Mouse (Mus musculus): ENCODE measurements around the gene Rtl6. TPM values are rescaled to one million over a fixed set of nuclear protein-coding genes. Genes with fewer than 3 reads are reported as not detected.
A peak's percentile ranks its signal among the peaks of the same experiment; 100 is the strongest.

The Rtl6 gene
- total RNA-seq, 2 experiments from 2014 or later, result 6.0 to 6.9 TPM

DNA sequence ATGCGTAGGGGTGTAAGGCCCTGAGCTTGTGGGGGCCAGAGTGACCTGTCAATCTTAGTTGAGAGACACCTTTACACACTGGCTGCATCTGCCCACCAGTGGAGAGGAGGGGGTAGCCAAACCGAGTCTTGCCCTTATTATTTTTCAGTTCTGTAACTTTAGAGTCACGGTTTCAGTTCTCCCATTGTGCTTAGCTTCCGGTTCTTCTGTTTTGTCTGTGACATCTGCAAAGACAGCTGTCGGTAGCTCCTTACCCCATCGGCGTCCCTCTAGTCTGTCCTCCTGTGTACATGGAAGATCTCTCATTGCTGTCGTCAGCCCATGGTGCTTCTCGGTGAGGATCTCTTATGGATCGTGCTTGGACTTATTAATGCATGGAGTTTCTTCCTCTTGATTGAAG is 20.5 kb downstream of the Rtl6 start:
- peak in 1 of 2 experiments; percentile 20 for DNase-seq

DNA sequence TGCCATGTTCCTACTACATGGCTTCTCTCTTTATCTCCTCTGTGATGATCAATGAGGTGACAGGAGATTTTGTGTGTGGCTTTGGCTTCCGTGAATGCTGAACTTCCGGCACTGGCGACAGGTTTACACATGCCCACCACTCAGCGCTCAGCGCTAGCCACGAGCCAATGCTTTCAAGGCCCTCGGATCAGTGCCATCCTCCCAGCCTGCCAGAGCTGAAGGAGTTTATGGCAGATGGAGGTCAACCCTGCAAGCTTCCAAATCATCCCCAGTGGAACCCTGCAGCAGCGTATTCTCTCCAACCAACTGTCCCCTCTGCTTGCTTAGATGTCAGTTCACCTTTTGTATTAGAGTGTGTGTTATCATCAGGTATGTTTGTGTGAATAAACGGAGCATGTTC is 21.0 kb downstream of the Rtl6 start:
- DNase-seq, result no peak

DNA sequence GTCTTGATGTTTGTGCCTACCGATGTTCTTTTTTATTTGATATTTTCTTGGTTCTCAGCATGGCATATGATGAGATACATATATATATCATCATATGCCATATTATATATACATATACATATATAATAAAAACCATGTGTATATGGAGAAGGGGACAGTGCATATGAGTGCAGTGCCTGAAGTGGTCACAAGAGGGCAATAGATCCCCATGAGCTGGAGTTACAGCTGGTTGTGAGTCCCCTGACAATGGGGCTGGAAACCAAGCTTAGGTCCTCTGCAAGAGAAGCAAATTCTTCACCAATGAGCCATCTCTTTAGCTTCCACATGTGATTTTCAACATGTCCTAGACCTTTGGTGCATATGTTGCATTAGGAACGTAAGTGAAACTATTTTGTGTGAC is 21.7 kb downstream of the Rtl6 start:
- peak in 1 of 2 experiments; percentile 35 for DNase-seq

DNA sequence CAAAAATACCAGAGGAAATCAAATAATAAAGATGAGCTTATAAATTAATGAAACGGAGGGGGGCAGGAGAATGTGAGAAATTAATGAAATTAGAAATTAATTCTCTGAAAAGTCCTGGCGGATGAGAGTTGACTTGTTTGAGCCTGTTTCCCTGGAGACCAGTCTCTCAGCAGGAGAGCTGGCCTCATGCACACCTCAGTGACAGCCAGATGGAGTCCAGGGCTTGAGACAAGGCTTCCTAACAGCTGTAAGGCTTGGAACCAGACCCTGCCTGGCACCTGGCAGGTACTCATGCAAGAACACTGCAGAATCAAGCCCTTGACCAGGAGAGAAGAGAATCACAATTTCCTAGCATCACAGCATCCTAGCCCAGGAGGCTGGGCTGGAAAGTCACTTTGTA is 25.4 kb downstream of the Rtl6 start:
- DNase-seq, result no peak

DNA sequence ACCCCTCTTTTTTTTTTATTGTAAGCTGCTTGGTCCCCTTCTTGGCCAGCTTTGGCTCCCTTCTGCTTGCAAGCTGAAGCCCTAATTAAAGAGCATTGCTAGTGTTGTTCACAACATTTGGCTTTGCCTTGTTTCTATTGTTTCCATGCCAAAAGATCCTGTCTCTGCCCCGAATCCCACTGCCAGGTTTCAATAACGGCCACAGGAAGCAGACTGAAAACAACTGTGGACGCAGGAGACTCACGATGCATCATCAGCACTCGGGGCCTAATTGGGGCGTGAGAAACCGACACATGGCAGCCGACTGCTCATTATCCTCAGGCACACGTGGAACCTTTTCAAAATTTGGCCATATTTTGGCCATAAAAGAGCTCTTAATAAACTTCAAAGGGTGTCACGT is 26.1 kb downstream of the Rtl6 start:
- no peak for DNase-seq

DNA sequence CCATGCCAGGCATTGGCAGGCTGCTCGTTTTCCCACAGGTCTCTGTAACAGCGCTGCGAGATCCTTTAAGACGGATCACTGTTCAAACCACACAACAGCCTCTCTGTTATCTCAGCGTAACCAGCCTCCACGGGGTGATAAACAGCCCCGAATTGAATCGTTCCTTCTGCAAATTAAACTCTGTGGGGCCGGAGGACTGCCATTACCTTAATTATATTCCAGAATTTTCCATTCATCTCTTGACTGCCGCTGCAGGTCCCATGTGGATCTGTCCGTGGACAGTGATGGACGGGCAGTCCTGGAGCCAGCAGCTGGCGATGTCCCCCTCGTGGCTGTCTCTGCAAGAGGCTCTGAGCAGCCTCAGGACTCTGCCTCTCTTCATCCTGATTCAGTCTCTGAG is 30.7 kb downstream of the Rtl6 start:
- DNase-seq, result no peak

DNA sequence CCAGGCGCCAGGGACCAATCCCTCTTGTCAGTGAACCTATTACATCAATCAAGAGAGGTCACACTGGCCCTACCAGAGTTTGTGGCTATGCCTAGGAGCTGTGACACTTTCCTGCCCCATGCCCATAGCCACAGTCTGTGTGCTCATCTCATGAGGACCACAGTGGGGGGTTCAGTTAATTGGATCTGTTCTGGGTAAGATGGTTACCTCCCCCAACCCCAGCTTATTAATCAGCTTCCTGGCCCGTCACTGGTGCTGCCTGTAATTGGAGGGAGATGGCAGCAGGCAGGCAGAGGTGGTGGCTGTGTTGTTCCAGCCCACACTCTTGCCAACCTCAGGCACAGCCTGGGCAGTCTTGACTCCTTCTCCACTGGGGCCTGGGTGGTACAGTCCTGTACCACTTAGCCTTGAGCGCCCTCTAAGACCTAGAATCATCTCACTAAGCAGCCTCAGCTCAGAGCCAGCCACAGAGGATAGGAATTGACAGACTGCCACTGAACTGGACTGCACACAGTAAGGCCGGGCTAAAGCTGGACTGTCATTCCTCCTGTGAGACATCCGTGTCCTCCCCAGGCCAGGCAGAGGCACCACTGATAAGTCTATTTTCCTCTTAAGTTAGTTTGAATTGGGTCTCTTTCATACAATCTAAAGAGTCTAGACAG is 32.3 kb downstream of the Rtl6 start:
- DNase-seq, result no peak

DNA sequence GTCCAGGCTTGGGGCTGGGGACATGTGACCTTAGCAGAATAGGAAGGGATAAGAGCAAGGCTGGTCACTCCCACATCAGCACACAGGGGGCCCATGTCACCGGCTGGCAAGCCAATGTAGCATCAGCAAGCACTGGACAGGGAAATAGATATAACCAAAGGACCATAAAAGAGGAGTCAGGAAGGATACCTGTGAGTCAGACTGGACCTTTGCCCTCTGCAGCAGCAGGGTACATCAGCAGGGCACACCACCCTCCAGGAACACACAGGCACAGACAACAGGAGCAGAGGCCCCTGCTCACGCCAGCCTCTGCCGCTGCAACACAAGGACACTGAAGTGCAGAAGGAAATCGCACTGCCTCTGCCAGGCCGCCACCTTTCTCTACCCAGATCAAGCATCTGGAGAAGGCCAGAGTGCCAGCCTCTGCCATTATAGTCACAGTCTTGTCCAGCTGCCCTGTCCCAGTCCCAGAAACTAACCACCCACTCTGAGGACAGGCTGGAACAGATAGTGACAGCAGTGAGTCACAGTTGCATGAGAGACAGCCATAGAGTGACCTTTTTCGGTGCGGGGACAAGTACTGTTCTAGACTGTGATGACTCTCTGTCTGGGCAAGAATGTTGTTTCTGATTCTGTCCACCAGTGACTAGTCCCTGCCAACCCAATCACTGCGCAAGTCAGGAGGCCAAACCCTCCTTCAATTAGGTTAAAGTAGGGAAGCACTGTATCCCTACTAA is 34.5 kb downstream of the Rtl6 start:
- DNase-seq, result no peak

DNA sequence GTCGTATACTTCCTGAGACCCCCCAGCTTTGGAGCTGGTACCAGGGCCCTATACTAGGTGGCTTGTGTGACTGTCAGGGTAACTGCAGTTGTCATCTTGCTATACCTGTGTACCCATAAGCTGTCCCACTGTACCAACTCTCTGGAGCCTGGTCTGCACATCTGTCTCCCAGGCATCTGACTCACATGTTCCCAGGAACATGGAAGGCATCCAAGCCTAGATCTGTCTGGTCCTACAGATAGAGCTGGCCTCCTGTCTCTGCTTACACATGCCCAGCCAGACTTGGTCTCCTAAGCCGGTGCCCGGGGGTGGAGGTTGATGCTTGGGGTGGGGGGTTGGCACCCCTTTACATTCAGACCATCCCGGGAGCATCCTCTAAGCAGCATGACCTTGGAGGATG is 36.1 kb downstream of the Rtl6 start:
- DNase-seq, result no peak

DNA sequence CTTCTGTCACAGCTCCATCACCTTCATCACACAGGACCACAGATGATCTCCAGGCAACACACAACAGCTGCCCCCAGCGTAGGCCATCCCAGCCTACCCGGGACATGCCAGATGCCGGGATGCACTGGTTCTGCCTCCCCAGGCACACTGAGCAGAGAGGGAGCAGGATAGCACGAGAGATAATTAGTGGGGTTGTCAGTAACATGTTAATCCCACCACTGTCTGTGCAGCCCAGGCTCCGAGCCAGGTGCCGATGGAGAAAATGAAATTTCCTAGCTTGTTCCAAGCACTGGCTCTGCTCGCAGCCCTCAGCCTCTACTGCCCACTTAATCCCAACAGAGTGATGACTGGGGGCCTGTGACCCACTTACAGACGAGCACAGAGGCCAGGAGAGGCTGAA is 39.1 kb downstream of the Rtl6 start:
- DNase-seq, result no peak

DNA sequence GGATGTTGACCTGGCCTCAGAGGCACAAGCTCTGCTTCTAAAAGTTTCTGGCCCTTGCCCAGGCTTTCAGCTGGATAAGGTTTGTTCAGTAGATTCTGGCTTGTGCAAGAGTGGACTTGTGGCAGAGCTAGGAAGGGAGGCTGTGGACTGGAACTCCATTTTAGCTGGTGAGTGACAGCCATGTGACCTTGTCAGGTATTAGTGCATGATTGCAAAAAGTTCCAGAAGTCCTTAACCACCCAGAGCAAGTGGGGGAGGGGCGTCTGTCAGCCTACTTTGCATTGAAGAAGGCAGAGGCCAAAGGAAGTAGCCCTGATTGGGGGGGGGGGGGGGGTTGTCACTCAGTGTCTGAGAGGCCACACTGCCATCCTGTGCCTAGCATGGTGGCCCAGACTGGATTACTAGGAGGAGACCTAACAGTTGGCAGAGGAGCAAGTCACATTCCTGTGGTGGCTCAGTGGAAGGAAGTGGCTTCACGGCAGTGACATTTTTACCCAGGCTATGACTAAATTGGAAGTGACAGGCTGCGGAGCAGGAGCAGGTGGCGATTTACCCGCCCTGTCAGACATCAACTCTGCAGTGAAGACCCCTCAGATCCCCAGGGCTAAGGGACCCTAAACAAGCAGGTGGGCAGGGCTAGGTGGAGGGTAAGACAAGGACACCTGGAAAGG is 44.9 kb downstream of the Rtl6 start:
- DNase-seq, result no peak

DNA sequence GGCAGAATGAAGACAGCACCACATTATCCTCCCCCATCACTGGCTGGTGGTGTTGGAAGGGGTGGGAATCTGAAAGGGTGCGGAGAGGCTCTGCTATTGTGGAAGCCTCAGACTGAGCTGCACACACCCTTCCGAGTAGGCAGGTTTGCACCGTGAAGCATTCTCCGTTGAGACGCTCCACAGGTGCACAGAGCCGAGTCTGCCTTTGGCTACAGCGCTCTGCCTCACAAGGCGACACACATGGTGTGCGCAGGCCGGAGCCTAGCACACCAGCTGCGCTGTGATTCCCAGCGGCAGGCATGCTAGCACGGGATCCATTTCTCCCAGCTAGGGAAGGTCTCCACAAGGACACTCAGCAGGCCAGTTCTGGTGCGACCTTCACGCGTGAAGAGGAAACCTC is 47.6 kb downstream of the Rtl6 start:
- no peak for DNase-seq

DNA sequence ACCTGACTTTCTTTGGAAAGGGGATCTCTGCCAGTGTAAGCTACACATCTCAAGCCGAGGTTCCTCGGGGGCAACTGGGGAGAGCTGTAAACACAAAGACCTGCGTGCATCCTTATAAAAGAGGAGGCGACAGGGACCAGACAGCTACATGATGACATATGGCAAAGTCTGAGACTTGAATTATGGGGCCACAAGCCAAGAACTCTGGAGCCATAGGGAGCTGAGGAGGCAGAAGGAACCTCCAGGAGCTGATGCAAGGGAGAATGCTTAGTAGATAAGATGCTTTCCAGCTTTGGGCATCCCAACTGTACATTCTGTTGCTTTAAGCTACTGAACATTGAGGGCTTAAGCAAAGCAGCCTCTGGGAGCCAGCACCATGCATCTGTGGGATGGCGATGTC is 48.5 kb downstream of the Rtl6 start:
- DNase-seq, result no peak

DNA sequence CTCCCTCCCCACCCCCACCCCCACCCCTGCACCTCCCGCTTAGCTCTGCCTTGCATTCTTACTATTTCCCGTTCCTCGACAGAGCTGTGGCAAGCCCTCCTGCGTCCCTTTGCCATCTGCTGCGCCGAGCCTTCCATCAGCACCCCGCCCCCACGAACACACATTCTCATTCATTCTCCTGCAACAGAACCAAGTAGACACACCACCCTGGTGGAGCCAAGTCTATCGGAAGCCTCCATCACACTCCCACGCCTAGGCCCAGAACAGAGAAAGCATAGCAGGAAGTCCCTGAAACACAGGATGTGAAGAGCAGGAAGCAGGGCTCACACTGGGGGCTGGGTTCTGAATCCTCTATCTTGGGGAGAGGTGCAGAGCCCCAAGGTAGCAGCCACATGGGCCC is 51.6 kb downstream of the Rtl6 start:
- no peak for DNase-seq

DNA sequence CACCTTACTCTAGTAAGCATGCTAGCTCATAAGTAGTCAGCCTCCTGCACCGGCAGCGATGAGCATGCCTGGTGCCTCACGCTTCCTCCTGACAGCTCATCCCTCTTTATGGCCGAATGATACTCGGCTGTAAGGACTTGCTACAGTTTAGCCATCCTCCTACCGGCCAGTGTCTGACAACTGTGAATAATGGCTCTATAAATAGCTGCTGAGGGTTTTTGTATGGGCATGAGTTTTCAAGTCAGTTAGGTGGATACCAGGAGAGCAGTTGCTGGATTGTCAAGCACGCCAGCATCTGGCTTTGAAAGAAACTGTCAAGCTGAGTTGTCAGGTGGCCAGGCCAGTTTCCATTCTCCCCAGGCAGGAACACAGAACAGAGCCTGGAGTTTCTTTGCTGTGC is 52.7 kb downstream of the Rtl6 start:
- DNase-seq, result no peak

Other genes starting within 250 kb of the Rtl6 start
- gene Parvg, start 233.8 kb downstream of the Rtl6 start, total RNA-seq (2021), result 1 to 10 TPM; 2.0 to 3.1 TPM
- 1 to 10 TPM; 1.2 to 1.3 TPM for gene Shisal1, start 110.7 kb downstream of the Rtl6 start, total RNA-seq (2021)
- gene Prr5, start 111.8 kb upstream of the Rtl6 start, total RNA-seq (2021), result 1 to 10 TPM; 4.3 to 6.2 TPM
- 1 to 10 TPM; 1.4 TPM for gene Arhgap8, start 162.2 kb upstream of the Rtl6 start, total RNA-seq (2021)